In genomic region chr11:120823956-120824786, GRCm38 (mm10) we compare ENCODE assay signal across 8 mouse cellular contexts. TPM values are rescaled to one million over a fixed set of nuclear protein-coding genes. Genes with fewer than 3 reads are reported as not detected.
A peak's percentile ranks its signal among the peaks of the same experiment; 100 is the strongest.
DNase-seq lines count a peak whose midpoint lies in the region; ATAC-seq lines count a peak whose summit lies in the region.

TSS of gene Fasn (minus strand) at chr11:120824547.

- ATAC-seq in hindbrain, embryonic 12.5 days (ENCODE audit: low FRiP score): peak; percentile 92

- H3K9me3 ChIP-seq in hindbrain, embryonic 12.5 days (replicated peaks): no peaks in the 10 kb centered on the region

- peak within 1 kb of the TSS; percentile 91 for H3K4me3 ChIP-seq in hindbrain, embryonic 12.5 days

- peaks cover 32% of the 10 kb centered on the region for H3K36me3 ChIP-seq in hindbrain, embryonic 12.5 days

- H3K4me1 ChIP-seq in hindbrain, embryonic 12.5 days: peaks cover 43% of the 10 kb centered on the region

- peak within 1 kb of the TSS; percentile 99 for H3K4me2 ChIP-seq in hindbrain, embryonic 12.5 days (replicated peaks)

- under 1% methylated on average over 108 of the region's 109 CpGs for WGBS in hindbrain, embryonic 12.5 days

- DNase-seq in Muller cell, postnatal 12 days (ENCODE audit: inconsistent ontology term): peak; percentile 99
- DNase-seq in cerebellum, adult 9-11 months: peak; percentile 98
- peak; percentile 98 for DNase-seq in frontal cortex, postnatal 10 days (ENCODE audit: low spot score in 2 of 2)
- peak; percentile 98 to 99 for DNase-seq in layer of hippocampus, postnatal 14 days (ENCODE audit: low spot score in 2 of 2)
- DNase-seq in lung, postnatal 14 days: peak; percentile 96
- DNase-seq in retina, adult 2 months (ENCODE audit: low read depth, low spot score): peak; percentile 90
- peak; percentile 95 to 97 for DNase-seq in thymus, postnatal 36 days

- H3K27me3 ChIP-seq in hindbrain, embryonic 12.5 days: no peaks in the 10 kb centered on the region

- peak within 1 kb of the TSS; percentile 98 for H3K27ac ChIP-seq in hindbrain, embryonic 12.5 days

- peak within 1 kb of the TSS; percentile 96 for H3K9ac ChIP-seq in hindbrain, embryonic 12.5 days

RNA-seq across cellular contexts. Expression of gene Fasn, which starts in this region (rescaled TPM):
- 115 and 120 TPM in 2 replicates for polyA plus RNA-seq in hindbrain, embryonic 12.5 days (2016; fragmentation: Nextera tagmentation; extraction: Ambion mirVana)
- 100 to 1,000 TPM; 223 to 257 TPM for total RNA-seq in layer of hippocampus, postnatal 14 days (2021)

Comparison
In these comparisons a context has a peak if more than half of its experiments do, and no peak if none do; other contexts are left out.
1. Peak in every context shown above with its lines: DNase-seq, ATAC-seq, H3K4me3 ChIP-seq and H3K27ac ChIP-seq.